Mouse (Mus musculus): ENCODE results near the gene Aff3.
A peak's percentile ranks its signal among the peaks of the same experiment; 100 is the strongest.

Aff3 gene

DNA sequence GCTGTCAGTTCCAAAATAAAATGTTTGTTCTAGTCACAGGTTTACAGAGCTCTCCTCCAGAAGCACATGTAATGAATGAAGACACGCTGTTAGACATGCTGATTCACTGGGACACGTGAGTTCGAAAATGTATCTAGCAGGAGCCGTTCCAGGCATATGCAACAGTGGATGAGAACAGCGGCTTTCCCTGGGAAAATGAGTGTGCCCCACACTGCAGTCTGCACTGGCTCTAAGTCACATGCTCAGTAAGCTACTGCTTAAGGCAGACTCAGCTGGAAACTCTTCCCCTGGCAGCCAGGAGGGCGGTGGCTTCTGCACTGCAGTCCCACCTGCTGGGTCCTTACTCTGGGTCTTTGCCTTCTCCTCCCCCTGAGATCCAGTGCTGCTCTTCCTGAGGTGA, 271.2 kb downstream of the Aff3 start:
- no peak for DNase-seq (ENCODE audit: low read depth, low spot score)

DNA sequence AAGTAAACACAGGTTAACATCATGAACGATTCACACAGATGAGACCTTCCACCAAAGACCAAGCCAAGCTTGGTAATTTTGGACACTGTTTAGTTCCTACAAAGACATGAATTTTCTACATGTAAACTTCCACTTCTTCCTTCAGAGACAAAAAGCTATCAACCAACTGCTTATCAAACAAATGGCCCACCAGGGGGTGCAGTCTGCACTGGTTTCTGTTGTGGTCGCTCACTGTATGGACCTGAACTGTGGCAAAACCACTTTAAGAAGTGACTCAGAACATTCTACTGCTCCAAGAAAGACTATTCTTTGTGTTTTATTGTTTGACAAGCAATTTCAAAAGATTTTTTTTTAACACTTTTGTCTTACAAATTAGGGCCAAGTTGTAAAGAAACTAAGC, 271.8 kb downstream of the Aff3 start:
- peak; percentile 47 for DNase-seq (ENCODE audit: low read depth, low spot score)

DNA sequence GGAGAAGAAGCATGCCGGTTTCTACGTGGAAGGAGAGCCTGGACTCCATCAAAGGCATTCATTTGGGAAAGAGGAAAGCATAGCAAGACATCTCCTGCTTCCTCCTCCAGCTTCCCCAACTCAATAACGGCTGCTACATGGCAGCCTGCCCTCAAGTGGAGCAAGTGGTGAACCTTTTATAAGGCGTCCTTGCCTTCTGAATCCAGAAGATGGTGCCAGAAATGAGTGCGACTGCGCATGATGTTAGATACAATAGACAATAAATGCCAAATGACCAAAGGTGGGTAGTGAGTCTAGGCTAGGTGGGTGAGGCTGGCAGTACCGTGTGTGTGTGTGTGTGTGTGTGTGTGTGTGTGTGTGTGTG, 273.9 kb downstream of the Aff3 start:
- no peak for DNase-seq (ENCODE audit: low read depth, low spot score)

DNA sequence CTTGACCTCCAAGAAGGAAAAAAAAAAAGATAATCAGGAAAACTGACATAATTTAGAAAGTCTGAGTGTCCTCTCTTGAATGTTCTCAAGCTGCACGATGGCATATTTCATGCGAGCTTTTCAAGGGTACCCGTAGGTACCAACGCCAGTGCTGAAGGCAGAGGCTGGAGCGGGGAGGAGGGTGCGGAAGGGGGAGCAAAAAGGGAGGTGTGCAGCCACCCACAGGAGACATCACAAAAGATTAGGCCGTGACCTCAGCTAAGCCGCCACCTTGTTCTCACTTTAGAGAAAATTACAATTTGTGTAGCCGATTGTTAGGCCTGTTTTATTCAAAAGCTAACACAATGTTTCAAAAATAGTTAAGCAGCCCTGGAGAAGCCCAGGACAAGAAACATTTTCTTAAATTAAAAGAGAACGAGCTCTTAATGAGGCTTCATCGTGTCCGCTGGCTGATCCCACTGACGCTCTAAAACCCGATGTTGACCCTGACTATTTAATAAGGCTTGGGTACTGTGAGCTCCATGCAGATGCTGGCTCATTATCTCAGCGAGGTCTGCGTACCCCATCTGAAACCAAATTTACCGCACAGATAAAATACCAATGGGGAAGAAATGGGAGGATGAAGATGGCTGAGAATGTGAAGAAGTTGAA, 274.4 kb downstream of the Aff3 start:
- no peak for DNase-seq (ENCODE audit: low read depth, low spot score)

DNA sequence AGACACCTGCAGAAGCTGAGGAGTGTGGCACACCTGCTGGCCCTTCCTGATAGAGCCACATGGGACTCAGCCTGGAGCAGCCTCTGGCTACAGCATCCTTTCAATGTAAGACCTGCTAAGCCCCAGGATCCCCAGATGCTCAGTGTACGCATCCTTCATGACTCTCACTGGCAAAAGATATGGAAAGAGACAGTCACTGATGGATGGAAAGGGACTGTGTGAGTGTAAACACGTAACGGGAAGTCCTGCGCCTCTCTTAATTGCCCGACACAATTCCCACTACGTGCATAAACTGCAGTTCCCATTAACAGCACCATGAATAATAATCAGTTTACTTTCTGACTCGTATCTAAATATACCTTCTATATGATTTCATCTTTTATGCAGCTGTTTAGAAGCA, 275.2 kb downstream of the Aff3 start:
- DNase-seq (ENCODE audit: low read depth, low spot score), result no peak

DNA sequence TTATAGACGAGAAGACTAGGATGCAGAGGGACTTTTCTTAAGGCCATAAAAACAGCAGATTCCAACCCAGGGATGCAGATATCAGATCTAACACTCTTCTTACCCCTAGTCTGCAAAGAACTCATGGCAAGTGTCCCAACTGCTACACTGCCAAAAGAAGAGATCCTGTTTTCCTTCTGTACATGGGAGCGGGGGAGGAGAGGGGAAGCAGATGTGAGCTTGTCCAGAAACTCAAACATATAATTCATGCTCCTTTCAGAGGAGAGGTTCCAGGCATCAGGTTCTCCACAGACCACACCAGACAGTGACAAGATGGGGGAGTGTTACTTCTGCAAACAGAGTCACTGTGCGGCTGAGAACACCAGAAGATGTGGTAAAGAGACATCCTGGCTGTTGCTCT, 276.3 kb downstream of the Aff3 start:
- DNase-seq (ENCODE audit: low read depth, low spot score), result no peak

DNA sequence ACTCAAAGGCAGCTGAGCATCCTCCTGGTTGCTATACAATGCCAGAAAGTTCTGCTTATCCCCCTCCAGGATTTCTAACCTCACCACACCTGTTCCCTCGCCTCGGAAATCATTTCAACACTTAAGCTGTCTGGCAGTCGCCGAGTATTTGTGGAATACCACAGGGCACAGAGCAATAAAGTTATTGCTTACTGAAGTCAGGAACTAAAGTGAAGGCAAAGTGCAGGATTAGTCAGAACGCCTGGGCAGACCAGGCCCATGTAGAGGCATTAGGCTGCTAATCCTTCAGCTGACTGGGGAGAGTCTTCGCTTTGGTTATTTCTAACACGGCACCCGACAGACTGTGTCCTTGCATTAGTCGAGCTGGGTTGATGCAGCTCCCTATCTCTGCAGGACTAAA, 277.3 kb downstream of the Aff3 start:
- no peak for DNase-seq (ENCODE audit: low read depth, low spot score)

DNA sequence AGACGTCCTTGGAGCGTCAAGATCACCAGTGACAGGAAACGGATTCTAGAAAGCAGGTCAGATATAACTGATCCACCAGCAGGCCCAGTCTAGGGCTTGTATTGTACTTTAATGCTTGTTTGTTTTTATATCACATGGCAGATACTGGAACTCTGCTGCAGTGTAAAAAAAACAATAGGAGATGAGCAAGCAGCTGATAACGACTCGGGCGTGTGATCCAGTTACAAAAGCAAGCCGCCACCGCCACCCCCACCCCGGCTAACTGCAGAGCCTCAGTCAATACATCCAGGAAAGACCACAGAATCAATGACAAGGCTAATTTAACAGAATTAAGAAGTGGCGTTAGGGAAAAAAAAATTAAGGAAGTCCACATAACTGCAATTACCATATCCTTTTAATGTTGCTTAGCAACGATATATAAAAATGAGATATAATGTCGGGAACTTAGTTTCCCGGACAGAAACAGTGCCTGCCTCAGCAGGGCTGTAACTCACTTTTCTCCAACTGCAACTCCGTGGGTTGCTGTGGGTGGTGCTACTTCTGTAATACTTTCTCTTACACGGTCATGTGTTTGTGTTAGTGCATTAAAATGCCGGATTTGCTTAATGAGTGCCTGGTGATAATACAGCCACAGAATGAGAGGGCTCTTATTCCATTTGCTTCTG, 280.2 kb downstream of the Aff3 start:
- no peak for DNase-seq (ENCODE audit: low read depth, low spot score)

DNA sequence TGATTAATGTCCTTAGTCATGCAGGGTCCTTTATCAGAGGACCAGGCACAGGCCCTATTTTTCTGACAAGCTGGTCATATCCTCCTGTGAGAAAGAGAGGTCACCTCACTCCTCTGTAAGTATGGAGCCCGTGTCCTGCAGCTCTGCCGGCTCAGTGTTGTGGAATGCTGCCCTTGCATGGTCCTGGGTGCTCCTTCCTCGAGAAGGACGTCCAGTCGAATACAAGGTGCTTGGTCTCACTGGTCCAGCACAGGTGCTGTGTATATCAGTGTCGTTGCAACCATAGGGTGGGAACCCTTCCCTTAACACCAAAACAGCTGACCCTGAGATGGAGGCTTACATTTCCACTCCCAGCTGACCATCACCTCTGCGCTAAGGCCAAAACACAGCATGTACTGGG, 280.7 kb downstream of the Aff3 start:
- DNase-seq (ENCODE audit: low read depth, low spot score), result no peak

DNA sequence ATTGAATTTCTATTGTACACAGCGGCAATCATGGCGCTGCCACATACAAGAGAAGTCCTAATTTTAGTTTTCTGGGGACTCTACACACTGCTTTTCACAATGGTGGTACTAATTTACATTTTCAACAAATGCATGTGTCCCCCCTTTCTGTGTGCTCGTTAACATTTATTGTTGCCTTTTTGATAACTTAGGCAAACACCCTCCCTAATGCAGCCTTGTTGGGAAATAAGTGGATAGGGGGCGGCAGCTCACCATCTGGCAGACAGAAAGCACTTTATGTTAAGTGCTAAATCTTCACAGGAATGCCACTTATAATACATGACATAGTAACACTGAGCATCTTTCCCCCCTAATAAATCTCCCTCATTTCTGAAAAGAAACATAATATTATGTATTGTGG, 282.1 kb downstream of the Aff3 start:
- DNase-seq (ENCODE audit: low read depth, low spot score), result no peak

DNA sequence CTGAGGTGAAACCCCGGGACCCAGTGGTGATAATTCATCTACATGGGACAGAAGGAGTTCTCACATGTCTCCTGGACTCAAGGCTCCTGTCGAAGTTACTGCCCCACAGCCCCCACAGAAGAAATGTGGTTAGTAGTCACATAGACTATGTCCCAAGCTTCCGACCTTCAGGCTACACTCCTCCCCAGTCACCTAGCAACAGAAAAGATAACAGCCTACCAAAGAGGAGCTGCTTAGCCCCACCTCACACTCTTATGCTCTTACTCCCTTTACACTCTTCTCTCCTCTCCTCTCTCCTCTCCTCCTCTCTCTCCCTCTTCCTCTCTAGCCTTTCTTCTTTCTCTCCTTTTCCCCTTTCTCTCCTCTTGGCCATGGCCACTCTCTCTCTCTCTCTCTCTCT, 286.8 kb downstream of the Aff3 start:
- DNase-seq (ENCODE audit: low read depth, low spot score), result no peak

DNA sequence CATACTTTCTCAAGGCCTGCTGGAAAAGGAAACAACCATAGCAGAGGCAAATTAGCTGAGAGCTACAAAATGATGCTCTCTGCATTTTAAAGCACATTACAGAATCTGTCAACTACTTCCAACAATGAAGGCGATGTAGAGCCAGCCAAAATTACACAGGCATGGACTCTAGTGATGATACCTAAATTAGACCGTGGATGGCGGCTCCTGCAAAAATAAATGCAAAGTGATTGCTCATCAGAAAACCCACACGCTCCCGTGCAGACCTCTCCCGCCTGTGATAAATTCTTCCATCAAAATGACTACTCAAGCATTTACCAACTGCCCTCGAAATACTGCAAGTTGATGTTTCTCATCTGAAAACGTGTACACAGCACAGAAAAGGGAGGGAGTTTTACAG, 295.6 kb downstream of the Aff3 start:
- no peak for DNase-seq (ENCODE audit: low read depth, low spot score)

DNA sequence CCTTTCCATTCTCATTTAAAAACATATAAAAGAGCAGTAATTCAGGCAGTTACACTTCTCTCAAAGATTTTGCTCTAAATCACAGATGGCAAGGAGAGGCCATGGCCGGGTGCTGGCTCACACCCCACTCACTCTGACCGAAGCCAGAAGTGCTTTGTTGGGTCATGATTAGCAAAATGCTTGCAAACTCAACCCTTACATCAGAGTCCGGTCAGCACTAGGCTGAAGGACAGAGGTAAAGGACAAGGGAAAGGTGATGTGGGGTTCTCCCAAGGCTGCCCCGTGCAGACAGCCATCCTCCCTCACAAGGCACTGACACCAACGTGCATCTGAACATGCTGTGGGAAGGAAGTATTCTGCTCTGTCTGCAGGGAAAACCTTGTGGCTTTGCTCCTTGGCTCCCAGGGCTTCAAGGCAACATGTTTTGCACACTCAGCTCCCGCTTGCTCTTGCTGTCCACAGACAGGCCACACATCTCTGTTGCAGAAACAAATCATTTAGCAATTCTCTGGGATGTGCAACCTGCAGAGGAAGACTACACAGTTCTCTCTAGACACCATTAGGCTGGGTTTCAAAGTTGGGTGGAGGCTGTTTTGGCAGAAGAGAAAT, 296.6 kb downstream of the Aff3 start:
- DNase-seq (ENCODE audit: low read depth, low spot score), result no peak

DNA sequence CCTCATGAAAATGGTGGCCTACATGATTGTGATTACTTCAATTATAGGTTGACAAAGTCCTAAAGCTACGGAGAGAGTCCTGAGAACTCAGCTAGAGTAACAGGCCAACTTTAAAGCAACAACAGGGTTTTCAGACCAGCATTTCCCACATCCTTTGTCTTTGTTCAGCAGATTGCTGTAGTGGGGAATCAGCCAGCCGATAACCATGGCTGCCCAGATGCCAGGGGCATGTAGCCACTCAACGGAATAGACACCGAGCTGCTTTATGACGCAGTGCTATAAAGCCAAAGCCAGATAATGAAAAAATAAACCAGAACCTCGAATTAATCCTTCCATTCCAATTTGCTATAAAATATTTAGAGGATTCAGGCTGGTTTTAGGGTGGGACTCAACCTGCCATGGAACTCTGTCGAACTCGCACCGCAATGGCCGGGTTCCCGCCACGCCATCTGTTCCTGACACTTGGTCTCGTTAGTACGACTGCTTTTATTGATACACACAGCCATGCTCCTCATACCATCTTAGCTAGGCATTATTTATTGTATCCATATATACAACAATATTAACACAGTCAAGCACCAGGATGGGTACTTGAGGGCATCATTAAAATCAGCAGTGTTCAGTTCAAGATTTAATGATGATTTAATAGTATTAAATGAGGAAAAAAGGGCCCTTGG, 297.2 kb downstream of the Aff3 start:
- no peak for DNase-seq (ENCODE audit: low read depth, low spot score)

DNA sequence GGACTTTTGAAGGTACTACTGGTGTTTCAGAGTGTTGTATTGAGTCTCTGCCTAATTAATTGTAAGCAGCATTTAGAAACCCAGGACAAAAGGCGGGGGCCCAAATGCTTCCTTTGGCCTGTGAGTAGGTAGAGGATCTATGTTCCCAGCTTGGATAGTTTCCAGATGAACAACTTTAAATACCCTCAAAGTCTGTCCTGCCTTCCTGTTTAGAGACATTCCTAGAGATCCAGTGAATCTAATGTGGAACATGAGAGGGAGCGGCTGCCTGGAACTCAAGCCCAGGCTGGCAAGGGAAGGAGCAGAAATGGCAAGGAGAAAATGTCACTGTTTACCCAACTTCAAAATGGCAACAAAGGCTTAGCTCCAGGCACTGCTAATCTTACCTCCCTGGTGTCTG, 300.9 kb downstream of the Aff3 start:
- no peak for DNase-seq (ENCODE audit: low read depth, low spot score)

DNA sequence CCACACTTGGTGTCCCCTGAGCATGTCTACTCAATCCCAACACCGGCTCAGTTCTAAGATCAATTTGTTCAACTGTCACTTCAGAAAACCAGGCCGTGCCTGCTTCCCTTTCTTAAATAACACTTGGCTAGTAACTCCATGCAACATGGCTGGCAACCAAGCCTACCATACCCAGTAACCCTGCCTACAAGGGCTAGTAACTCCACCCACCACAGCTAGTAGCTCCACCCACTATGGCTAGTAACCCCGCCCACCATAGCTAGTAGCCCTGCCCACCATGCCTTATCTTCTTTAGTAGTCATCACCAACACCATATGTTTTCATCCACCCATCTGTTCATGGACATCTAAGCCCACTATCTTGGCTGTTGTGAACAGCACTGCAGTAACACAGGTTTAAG, 302.5 kb downstream of the Aff3 start:
- no peak for DNase-seq (ENCODE audit: low read depth, low spot score)

DNA sequence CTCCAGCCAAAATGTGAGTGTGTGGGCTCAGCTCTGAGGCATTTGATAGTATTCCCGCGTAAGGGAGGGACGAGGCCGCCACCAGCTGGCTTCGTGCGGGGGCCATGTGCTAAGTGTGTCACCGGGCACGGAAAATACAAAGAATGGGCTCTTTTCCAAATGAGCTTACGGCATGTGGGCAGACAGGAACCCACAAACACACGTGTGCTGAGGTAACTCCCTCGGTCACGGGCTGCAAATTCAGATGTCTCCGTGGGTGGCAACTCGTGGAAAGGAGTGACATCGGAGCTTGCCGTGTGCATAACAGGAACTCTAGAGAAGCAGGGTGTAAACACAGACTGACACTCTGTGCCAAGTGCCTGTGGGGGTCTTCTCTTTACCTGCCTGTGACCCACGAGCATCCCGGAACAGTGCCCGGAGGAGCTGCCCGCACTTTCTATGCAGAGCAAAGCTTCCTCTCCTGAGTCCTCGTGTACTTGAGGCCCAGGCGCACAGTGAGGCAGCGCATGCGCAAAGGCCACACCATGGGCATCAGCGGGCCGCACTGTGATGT, 305.9 kb downstream of the Aff3 start:
- DNase-seq (ENCODE audit: low read depth, low spot score), result no peak

DNA sequence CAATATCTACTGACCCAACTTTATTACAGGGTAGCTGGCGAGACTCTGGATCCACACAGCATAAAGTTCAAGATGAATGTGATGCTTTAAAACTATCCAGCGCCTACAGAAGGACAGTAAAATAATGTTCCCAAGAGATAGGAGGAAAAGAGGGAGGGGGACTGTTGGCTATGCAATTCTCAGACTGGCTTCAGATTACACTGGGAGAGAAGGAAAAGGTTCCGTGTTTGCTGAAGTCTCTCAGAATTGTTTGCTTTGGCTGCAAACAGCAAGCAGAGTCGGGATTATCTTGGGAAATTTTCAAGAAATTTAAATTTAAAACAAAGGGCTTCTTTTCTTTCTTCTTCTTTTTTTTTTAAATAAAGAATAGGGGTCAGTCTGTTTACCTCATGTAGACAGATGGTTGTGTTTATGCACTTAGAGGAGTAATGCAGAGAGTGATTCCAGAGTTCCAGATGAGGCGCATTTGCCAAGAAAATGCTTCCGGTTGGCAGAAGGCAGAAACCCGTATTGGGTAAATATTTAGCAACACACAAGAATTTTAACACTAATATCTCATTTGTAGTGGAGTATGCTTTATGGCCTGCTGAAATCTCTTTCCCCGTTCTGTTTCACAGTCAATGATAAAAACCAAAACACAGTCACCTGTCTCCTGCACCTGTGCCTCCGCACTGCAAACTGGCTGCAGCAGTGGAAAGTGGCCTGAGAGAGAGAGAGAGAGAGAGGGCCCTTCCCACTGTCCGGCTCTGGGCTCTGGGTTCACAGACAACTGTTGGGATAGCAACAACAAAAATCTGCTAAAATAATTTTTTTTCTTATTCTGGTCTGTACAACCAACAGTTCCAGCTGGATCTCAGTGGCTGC, 306.6 kb downstream of the Aff3 start:
- no peak for DNase-seq (ENCODE audit: low read depth, low spot score)

DNA sequence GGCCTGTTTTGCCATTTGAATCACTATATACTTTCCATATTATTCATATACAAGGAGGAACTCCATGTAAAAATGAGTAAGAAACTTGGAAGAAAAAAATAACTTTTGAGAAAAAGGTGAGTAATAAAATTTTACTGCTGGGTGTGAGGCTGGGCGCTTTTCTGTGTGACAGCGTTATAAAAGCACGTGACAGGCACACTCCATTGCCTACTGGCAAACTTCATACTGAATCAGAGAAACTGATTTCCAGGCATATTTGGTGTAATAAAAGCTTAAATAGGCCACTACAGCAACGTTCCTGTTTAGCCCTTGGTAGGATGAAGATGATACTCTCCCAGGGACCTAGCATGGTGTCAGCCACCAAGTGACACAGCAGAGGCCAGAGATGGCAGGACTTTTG, 310.2 kb downstream of the Aff3 start:
- DNase-seq (ENCODE audit: low read depth, low spot score), result no peak

DNA sequence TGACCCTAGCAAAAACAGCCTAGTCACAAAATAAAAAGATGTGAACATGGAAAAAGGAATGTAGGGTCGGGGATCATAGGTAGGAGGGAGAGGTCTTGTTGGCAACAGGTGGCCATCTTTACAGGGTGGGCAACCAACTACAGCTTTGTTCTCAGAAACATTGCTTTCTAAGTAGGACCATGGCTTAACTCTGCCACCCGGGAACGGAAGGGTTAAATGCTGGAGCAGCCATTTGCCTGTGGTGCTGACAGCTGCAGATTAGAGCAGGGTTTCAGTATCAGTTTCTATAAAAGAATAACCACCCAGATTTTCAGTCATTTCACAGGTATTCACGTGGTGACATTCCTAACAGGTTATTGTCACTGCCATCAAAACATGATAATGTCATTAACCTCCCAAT, 317.4 kb downstream of the Aff3 start:
- no peak for DNase-seq (ENCODE audit: low read depth, low spot score)

DNA sequence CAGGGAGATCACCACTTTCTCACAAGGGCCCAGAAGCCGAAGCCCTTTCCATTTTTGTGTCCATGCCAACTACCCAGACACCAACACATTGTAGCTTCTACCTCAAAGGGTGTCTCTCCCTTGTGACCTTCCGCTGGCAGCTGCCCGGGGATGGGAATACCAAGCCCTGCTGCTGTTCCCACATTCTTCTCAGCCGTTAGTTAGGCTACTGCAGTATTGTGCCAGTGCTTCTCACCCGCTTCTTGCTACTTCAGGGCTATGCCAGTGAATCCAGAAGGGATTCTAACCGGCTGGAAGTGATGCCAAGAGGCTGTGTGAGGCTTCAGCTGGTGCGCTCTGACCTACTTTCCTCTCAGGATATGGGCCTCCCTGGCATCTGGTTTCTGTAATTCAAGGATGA, 330.5 kb downstream of the Aff3 start:
- DNase-seq (ENCODE audit: low read depth, low spot score), result no peak

DNA sequence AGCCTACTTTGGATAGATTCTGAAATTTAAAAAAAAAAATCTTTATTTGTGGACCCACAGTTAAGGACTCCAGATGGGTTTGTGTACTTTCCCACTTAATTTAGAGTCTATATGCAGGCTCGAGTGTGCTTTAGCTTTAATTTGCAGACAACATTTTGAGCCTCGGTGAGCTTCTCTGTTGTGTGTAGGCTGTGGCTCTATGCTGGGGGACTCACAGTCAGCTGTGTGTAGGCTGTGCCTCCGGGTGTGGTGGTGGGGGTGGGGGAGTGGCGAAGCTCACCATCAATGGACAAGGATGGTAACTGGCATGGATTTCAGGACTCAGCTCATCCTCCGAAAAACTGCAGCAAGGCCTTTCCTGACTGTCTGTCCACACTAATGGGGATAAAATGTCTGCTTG, 331.8 kb downstream of the Aff3 start:
- no peak for DNase-seq (ENCODE audit: low read depth, low spot score)

Data from brain, embryonic 18.5 days (tissue).